Mouse (Mus musculus): Measurements from ENCODE around the gene Nup107.

DNA sequence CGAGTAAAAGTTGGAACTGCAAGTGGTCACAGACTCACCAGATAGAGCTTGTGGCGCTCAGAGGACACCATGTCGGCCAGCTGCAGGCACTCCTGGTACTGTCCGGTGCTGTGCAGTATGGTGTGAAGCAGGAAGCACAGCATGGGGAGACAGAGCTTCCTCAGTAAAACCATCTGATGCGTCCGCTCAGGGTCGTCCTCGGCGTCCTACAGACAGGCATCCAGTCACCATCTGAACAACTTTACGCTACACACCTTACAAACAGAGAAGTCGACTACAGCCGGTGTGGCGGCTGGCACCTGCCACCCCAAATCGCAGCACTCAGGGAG, 41.3 kb downstream of the Nup107 start:
- TF ChIP-seq CTCF (IDR thresholded peaks at IDR 0.05; ENCODE audit: low read depth, low read length) (no peak), EP300 (IDR thresholded peaks at IDR 0.05; ENCODE audit: insufficient read depth, low read depth, low read length) (no peak), POLR2A (IDR thresholded peaks at IDR 0.05; ENCODE audit: insufficient read depth, low read length) (no peak)
